Comparison of ENCODE assay signal across 11 mouse cellular contexts in the genomic region with DNA sequence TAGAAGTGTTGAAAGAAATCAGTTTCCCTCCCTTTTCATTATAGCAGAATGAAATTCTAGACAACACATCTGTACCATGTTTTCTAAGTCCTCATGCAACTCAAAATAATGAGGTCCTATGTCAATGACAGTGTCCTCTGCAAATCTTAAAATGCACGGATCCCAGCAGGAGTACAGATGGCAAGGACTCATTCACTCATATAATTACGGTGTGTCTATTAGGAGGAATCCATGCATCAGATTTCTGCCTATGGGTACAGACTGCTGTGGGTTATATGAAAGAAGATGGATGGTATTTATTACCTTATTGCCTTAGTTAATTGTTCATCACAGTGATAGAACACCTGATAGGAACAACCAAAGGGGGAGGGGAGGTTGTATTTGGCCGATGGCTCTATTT.
A peak's percentile ranks its signal among the peaks of the same experiment; 100 is the strongest.
DNase-seq lines count a peak whose midpoint lies in the region; ATAC-seq lines count a peak whose summit lies in the region.
"Had no signal": no experiment of that assay in that cellular context is flagged by ENCODE, and none has a peak within 500 bp of the region (broad histone marks: within the 10 kb centered on the region; RNA-seq: fewer than 3 reads in every experiment).

No protein-coding gene starts in this region.

- no peaks in the 10 kb centered on the region for H3K27me3 ChIP-seq in heart, embryonic 11.5 days (ENCODE audit: control insufficient read depth, insufficient read depth, low read length)
- no peaks in the 10 kb centered on the region for H3K27me3 ChIP-seq in embryonic facial prominence, embryonic 10.5 days (replicated peaks; ENCODE audit: low read depth, poor library complexity, severe bottlenecking)
- H3K27me3 ChIP-seq in hindbrain, embryonic 16.5 days (replicated peaks; ENCODE audit: control insufficient read depth, insufficient read depth, low read length) = no peaks in the 10 kb centered on the region
- H3K27me3 ChIP-seq in midbrain, embryonic 13.5 days = no peaks in the 10 kb centered on the region

- no peaks in the 10 kb centered on the region for H3K9me3 ChIP-seq in heart, embryonic 11.5 days (replicated peaks; ENCODE audit: control insufficient read depth, low read length)
- no peaks in the 10 kb centered on the region for H3K9me3 ChIP-seq in embryonic facial prominence, embryonic 10.5 days
- no peaks in the 10 kb centered on the region for H3K9me3 ChIP-seq in hindbrain, embryonic 16.5 days (ENCODE audit: control insufficient read depth, low read length)
- H3K9me3 ChIP-seq in midbrain, embryonic 13.5 days = no peaks in the 10 kb centered on the region

- peaks cover 14% of the 10 kb centered on the region; the same call in 1 of the 2 replicates for H3K4me1 ChIP-seq in heart, embryonic 11.5 days (ENCODE audit: control insufficient read depth, insufficient read depth, low read length)
- H3K4me1 ChIP-seq in embryonic facial prominence, embryonic 10.5 days = peaks cover 31% of the 10 kb centered on the region
- peaks cover 12% of the 10 kb centered on the region for H3K4me1 ChIP-seq in hindbrain, embryonic 16.5 days (ENCODE audit: control insufficient read depth, insufficient read depth, low read depth, low read length)
- peaks cover 29% of the 10 kb centered on the region for H3K4me1 ChIP-seq in midbrain, embryonic 13.5 days (replicated peaks)

- peak overlapping the region; percentile 45 for H3K4me2 ChIP-seq in heart, embryonic 11.5 days
- H3K4me2 ChIP-seq in hindbrain, embryonic 16.5 days (ENCODE audit: low read length) = no peak overlapping the region
- no peak overlapping the region for H3K4me2 ChIP-seq in midbrain, embryonic 13.5 days (replicated peaks)

- whole genome bisulfite sequencing in heart, embryonic 11.5 days (ENCODE audit: insufficient replicate concordance) = 55% methylated on average over 3 of the region's 3 CpGs
- 54% methylated on average over 3 of the region's 3 CpGs for WGBS in embryonic facial prominence, embryonic 10.5 days
- 26% methylated on average over 3 of the region's 3 CpGs for WGBS in hindbrain, embryonic 16.5 days
- WGBS in midbrain, embryonic 13.5 days = 43% methylated on average over 3 of the region's 3 CpGs

- H3K27ac ChIP-seq in heart, embryonic 11.5 days (ENCODE audit: low read depth, low read length) = peak overlapping the region; percentile 97
- H3K27ac ChIP-seq in embryonic facial prominence, embryonic 10.5 days (replicated peaks) = peak overlapping the region; percentile 87
- H3K27ac ChIP-seq in hindbrain, embryonic 16.5 days (ENCODE audit: low read depth, low read length) = peak overlapping the region; percentile 59
- H3K27ac ChIP-seq in midbrain, embryonic 13.5 days = peak overlapping the region; percentile 85
- H3K27ac ChIP-seq: liver, embryonic 14.5 days had no signal

- 0 out of 2 replicates have a peak, but pooled peaks have one; percentile 5 for ATAC-seq in heart, embryonic 11.5 days (replicated peaks; ENCODE audit: insufficient number of reproducible peaks, low FRiP score, low TSS enrichment)
- ATAC-seq in hindbrain, embryonic 16.5 days = peak; percentile 64
- no peak for ATAC-seq in midbrain, embryonic 13.5 days

- no peaks in the 10 kb centered on the region for H3K36me3 ChIP-seq in heart, embryonic 11.5 days (ENCODE audit: control insufficient read depth, insufficient read depth, low read length)
- H3K36me3 ChIP-seq in embryonic facial prominence, embryonic 10.5 days (replicated peaks) = no peaks in the 10 kb centered on the region
- no peaks in the 10 kb centered on the region for H3K36me3 ChIP-seq in hindbrain, embryonic 16.5 days (ENCODE audit: control insufficient read depth, insufficient read depth, low read length)
- no peaks in the 10 kb centered on the region for H3K36me3 ChIP-seq in midbrain, embryonic 13.5 days

- DNase-seq in heart, adult 18-20 months = no peak
- no peak for DNase-seq in embryonic facial prominence, embryonic 10.5 days (ENCODE audit: low spot score)
- no peak for DNase-seq in adrenal gland, postnatal 36 days
- DNase-seq in gastrocnemius, adult 18-20 months (ENCODE audit: low spot score) = no peak
- no peak for DNase-seq in MN1 (ENCODE audit: low spot score)
- DNase-seq: cerebellum, postnatal 25 days; thymus, postnatal 36 days had no signal

- no peak overlapping the region for H3K4me3 ChIP-seq in heart, embryonic 11.5 days (ENCODE audit: low read depth, low read length)
- no peak overlapping the region for H3K4me3 ChIP-seq in embryonic facial prominence, embryonic 10.5 days
- no peak overlapping the region for H3K4me3 ChIP-seq in hindbrain, embryonic 16.5 days (ENCODE audit: low read length)
- no peak overlapping the region for H3K4me3 ChIP-seq in midbrain, embryonic 13.5 days (replicated peaks)

- 0 out of 2 replicates have a peak overlapping the region, but pooled peaks have one; percentile 39 for H3K9ac ChIP-seq in heart, embryonic 11.5 days (ENCODE audit: low read depth, low read length)
- no peak overlapping the region for H3K9ac ChIP-seq in hindbrain, embryonic 16.5 days (ENCODE audit: low read depth, low read length)
- no peak overlapping the region for H3K9ac ChIP-seq in midbrain, embryonic 13.5 days (replicated peaks)
- H3K9ac ChIP-seq: liver, embryonic 14.5 days had no signal
